Mouse (Mus musculus): ENCODE measurements around the gene P4hb.

DNA sequence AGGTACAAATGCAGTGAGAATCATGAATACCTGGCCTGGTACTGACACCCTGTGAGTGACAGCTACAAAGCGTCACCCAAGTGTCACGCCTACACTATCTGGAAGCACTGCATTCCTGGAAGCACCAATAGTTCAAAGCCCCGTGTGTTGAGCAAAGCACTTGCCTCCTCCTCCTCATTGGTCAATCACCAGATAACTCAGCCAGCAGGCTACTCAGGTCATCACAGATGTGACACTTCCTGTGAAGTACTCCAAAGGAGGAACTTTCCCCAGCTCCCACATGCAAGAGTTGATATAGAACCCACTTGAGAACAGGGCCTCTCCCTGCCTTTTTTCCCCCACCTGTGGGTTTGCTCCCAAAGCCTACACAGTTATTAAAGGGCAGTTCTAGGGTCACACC, 1.9 kb downstream of the P4hb start:
- TF ChIP-seq EP300 (IDR thresholded peaks at IDR 0.05; ENCODE audit: insufficient read depth, low read depth, low read length) (no peak), POLR2A (IDR thresholded peaks at IDR 0.05; ENCODE audit: insufficient read depth, low read length) (no peak), CTCF (IDR thresholded peaks at IDR 0.05; ENCODE audit: low read depth, low read length) (no peak)
